Mouse (Mus musculus) heart, adult 2 months (tissue): ENCODE results near the gene Odf3l2.

Experiments used
- CTCF ChIP-seq: fragments of 200-600 bp; IDR thresholded peaks from 2 replicates; pipeline ENCODE4 v1.8.1; 2022; ENCODE audit warnings: antibody characterized with exemption, mild to moderate bottlenecking, moderate library complexity
- EP300 ChIP-seq: fragments of 200-500 bp; IDR thresholded peaks from 2 replicates; pipeline ENCODE4 v1.6.1; 2011; ENCODE audit warnings: low read depth, low read length, control low read depth; ENCODE audit not compliant: insufficient read depth
- POLR2A ChIP-seq: fragments of 200-500 bp; IDR thresholded peaks from 2 replicates; pipeline ENCODE4 v1.6.1; 2011; ENCODE audit warnings: mild to moderate bottlenecking, low read depth, low read length, control low read depth; ENCODE audit not compliant: insufficient read depth

GRCm38 (mm10) chr10:79613578-79614304 is 31.8 kb downstream of the Odf3l2 start, which contains the start of gene C2cd4c:
- TF ChIP-seq CTCF: no peak
- TF ChIP-seq POLR2A: no peak
- TF ChIP-seq EP300: no peak
